Mouse (Mus musculus) lung, postnatal 0 days (tissue): Measurements from ENCODE around the gene Jak1.

Experiments used
- CTCF ChIP-seq: IDR thresholded peaks from 2 replicates; pipeline ENCODE4 v1.5.1; 2016; ENCODE audit warnings: antibody characterized with exemption, mild to moderate bottlenecking
- EP300 ChIP-seq: IDR thresholded peaks from 2 replicates; pipeline ENCODE4 v1.6.1; 2016; ENCODE audit warnings: antibody characterized with exemption, mild to moderate bottlenecking, control low read depth

DNA sequence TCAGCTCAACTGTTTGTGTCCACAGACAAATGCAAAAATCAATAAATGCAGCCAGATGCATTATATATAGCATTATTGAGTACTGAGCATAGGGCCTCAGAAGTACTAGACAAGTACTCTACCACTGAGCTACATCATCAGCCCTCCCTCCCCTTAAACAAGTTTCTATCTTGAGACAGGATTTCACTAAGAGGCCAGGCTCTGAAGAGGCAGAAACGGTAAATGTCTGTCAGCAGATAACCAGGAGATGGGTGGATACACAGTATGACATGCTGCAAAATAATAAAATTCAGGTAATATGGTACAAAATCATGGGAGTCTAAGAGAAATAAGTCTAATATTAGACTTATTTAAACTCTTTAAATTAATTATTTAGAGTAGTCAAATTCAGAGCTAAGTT lies 61.6 kb downstream of the Jak1 start:
- TF ChIP-seq CTCF: no peak
- no peak for TF ChIP-seq EP300
